Mouse (Mus musculus): ENCODE data around the gene Ccl25. TPM values are rescaled to one million over a fixed set of nuclear protein-coding genes. Genes with fewer than 3 reads are reported as not detected.
A peak's percentile ranks its signal among the peaks of the same experiment; 100 is the strongest.
"Not testable (repeated sequence)": the region's sequence is repeated elsewhere in the genome, so short reads cannot be mapped to it uniquely, and the experiment has no call there.

Ccl25 gene
- polyA plus RNA-seq, 1 experiment from 2014 or later: 10.9 TPM

- WGBS (ENCODE audit: insufficient replicate concordance): 19% methylated on average over 2 of the region's 2 CpGs
- Histone ChIP-seq H3K9ac (no peak overlapping the region), H3K9me3 (replicated peaks) (no peaks in the 10 kb centered on the region), H3K4me2 (no peak overlapping the region), H3K4me3 (no peak overlapping the region), H3K36me3 (no peaks in the 10 kb centered on the region), H3K4me1 (no peaks in the 10 kb centered on the region), H3K27me3 (replicated peaks) (no peaks in the 10 kb centered on the region), H3K27ac (no peak overlapping the region)
- ATAC-seq: peak; percentile 59; the same call in 1 of the 2 replicates
Measured at GRCm38 (mm10) chr8:4370078-4370477, 45.1 kb downstream of the Ccl25 start.

- no peak overlapping the region for H3K9ac ChIP-seq
- ATAC-seq: no peak
- no peak overlapping the region for H3K27ac ChIP-seq
- H3K36me3 ChIP-seq: no peaks in the 10 kb centered on the region
- 52% methylated on average over 2 of the region's 2 CpGs for WGBS (ENCODE audit: insufficient replicate concordance)
- H3K9me3 ChIP-seq (replicated peaks): no peaks in the 10 kb centered on the region
- no peak overlapping the region for H3K4me3 ChIP-seq
- no peak overlapping the region for H3K4me2 ChIP-seq
- H3K4me1 ChIP-seq: no peaks in the 10 kb centered on the region
- H3K27me3 ChIP-seq (replicated peaks): no peaks in the 10 kb centered on the region
Measured at GRCm38 (mm10) chr8:4372657-4373056, 47.6 kb downstream of the Ccl25 start.

DNA sequence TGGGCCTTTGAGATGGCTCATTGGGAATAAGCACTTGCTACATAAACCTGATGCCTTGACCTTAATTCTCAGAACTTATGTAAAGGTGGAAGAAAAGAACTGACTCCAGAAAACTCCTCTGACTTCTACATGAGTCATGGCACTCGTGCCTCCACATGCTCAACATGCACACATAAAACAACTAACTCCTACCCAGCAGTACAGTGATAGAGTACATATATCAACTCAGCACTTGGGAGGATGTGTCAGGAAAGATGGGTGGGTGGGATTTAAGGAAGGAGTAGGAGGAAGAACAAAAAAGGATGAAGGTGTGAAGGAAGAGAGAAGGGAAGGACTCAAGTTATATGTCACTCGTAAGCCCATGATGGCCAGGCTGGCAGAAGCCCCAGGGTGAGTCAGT, 76.4 kb downstream of the Ccl25 start:
- WGBS (ENCODE audit: insufficient replicate concordance): 60% methylated on average over 2 of the region's 2 CpGs
- H3K36me3 ChIP-seq: no peaks in the 10 kb centered on the region
- H3K27ac ChIP-seq: no peak overlapping the region
- H3K4me3 ChIP-seq: no peak overlapping the region
- H3K9me3 ChIP-seq (replicated peaks): no peaks in the 10 kb centered on the region
- no peak for ATAC-seq
- no peak overlapping the region for H3K9ac ChIP-seq
- H3K27me3 ChIP-seq (replicated peaks): peaks cover 18% of the 10 kb centered on the region
- no peaks in the 10 kb centered on the region for H3K4me1 ChIP-seq
- no peak overlapping the region for H3K4me2 ChIP-seq

DNA sequence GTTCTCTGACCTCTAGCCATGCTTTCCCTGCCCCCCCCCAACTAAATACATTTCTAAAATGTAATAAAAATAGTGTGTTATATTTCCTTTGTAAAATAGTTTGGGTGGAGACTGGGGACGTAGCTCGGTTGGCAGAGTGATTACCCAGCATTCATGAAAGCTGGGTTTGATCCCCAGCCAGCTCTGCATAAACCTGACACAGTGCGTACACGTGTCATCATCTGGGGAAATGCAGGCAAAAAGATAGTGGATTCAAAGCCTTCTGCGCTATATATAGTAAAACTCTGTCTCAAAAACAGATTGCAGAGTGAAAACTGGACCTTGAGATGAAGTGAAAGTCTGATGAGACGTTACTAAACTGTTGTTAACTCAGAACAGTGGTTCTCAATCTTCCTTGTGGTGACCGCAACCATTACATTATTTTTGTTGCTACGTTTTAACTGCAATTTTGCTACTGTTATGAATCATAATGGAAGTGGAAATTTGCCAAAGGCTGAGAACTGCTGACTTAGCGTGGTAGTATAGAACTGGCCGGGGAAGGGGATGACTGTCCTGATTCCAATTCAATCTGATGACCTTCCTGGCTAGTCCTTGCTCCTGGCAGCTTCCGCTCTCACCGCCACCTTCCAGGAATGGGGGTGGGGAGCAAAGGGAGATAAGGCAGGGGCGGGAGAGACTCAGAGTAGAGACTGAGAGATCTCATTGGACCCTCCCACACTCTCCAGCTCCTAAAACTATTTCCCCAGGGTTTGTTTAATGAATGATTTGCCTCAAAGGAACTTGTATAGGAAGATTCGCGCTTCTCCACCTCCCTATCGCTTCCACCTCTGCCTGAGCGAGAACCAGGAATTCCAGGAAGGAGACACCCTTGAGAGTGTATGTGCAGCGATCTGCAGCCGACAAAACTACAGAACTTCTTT, 79.2 kb downstream of the Ccl25 start:
- ATAC-seq: no peak

GRCm38 (mm10) chr8:4404880-4405261, 79.9 kb downstream of the Ccl25 start:
- no peak for ATAC-seq
- 0 out of 2 replicates have a peak overlapping the region, but pooled peaks have one; percentile 7 for H3K4me3 ChIP-seq
- no peaks in the 10 kb centered on the region for H3K4me1 ChIP-seq
- H3K27me3 ChIP-seq (replicated peaks): peaks cover 18% of the 10 kb centered on the region
- no peak overlapping the region for H3K27ac ChIP-seq
- peak overlapping the region; percentile 49 for H3K4me2 ChIP-seq
- no peaks in the 10 kb centered on the region for H3K36me3 ChIP-seq
- no peaks in the 10 kb centered on the region for H3K9me3 ChIP-seq (replicated peaks)
- WGBS (ENCODE audit: insufficient replicate concordance): 11% methylated on average over 16 of the region's 16 CpGs
- no peak overlapping the region for H3K9ac ChIP-seq

More for the DNA sequence above, 79.2 kb downstream of the Ccl25 start:
- Histone ChIP-seq H3K36me3 (no peaks in the 10 kb centered on the region), H3K4me2 (peak overlapping the region; percentile 49), H3K27ac (no peak overlapping the region), H3K4me3 (0 out of 2 replicates have a peak overlapping the region, but pooled peaks have one; percentile 7), H3K9me3 (replicated peaks) (no peaks in the 10 kb centered on the region), H3K27me3 (replicated peaks) (peaks cover 18% of the 10 kb centered on the region), H3K4me1 (no peaks in the 10 kb centered on the region), H3K9ac (no peak overlapping the region)
- 32% methylated on average over 19 of the region's 19 CpGs for WGBS (ENCODE audit: insufficient replicate concordance)

GRCm38 (mm10) chr8:4408425-4408824, 83.4 kb downstream of the Ccl25 start:
- peaks cover 18% of the 10 kb centered on the region for H3K27me3 ChIP-seq (replicated peaks)
- H3K4me2 ChIP-seq; H3K4me3 ChIP-seq; ATAC-seq; H3K4me1 ChIP-seq; H3K36me3 ChIP-seq; H3K27ac ChIP-seq; H3K9me3 ChIP-seq (replicated peaks); H3K9ac ChIP-seq: not testable (repeated sequence)
- 58% methylated on average over 6 of the region's 6 CpGs for WGBS (ENCODE audit: insufficient replicate concordance)

Other genes with a start within 250 kb of the Ccl25 start
- not detected in 2 replicates for gene Cd209f, start 219.4 kb upstream of the Ccl25 start, polyA plus RNA-seq (2016; fragmentation: Nextera tagmentation; extraction: Ambion mirVana)
- gene Cd209g, start 191.1 kb upstream of the Ccl25 start, polyA plus RNA-seq (2016; fragmentation: Nextera tagmentation; extraction: Ambion mirVana): not detected in 2 replicates
- gene Evi5l, start 158.6 kb upstream of the Ccl25 start, polyA plus RNA-seq (2016; fragmentation: Nextera tagmentation; extraction: Ambion mirVana): 8.0 and 8.6 TPM in 2 replicates
- gene Prr36, start 107.8 kb upstream of the Ccl25 start, polyA plus RNA-seq (2016; fragmentation: Nextera tagmentation; extraction: Ambion mirVana): 0.25 and 0.43 TPM in 2 replicates
- gene Lrrc8e, start 98.4 kb upstream of the Ccl25 start, polyA plus RNA-seq (2016; fragmentation: Nextera tagmentation; extraction: Ambion mirVana): 0.18 and 0.37 TPM in 2 replicates
- gene Map2k7, start 86.5 kb upstream of the Ccl25 start, polyA plus RNA-seq (2016; fragmentation: Nextera tagmentation; extraction: Ambion mirVana): 18.0 and 21.1 TPM in 2 replicates
- gene Gm49320, start 86.3 kb upstream of the Ccl25 start, polyA plus RNA-seq (2016; fragmentation: Nextera tagmentation; extraction: Ambion mirVana): 0.18 and 0.43 TPM in 2 replicates
- 1.3 and 1.4 TPM in 2 replicates for gene Tgfbr3l, start 77.0 kb upstream of the Ccl25 start, polyA plus RNA-seq (2016; fragmentation: Nextera tagmentation; extraction: Ambion mirVana)
- gene Snapc2, start 72.1 kb upstream of the Ccl25 start, polyA plus RNA-seq (2016; fragmentation: Nextera tagmentation; extraction: Ambion mirVana): 26.3 and 27.2 TPM in 2 replicates
- 5.5 and 7.1 TPM in 2 replicates for gene Ctxn1, start 65.9 kb upstream of the Ccl25 start, polyA plus RNA-seq (2016; fragmentation: Nextera tagmentation; extraction: Ambion mirVana)
- gene Timm44, start 49.3 kb upstream of the Ccl25 start, polyA plus RNA-seq (2016; fragmentation: Nextera tagmentation; extraction: Ambion mirVana): 53.0 and 54.4 TPM in 2 replicates
- 211 and 215 TPM in 2 replicates for gene Elavl1, start 203 bp downstream of the Ccl25 start, polyA plus RNA-seq (2016; fragmentation: Nextera tagmentation; extraction: Ambion mirVana)
- gene Cers4, start 167.8 kb downstream of the Ccl25 start, polyA plus RNA-seq (2016; fragmentation: Nextera tagmentation; extraction: Ambion mirVana): 4.2 and 4.3 TPM in 2 replicates

All from liver, embryonic 12.5 days (tissue).